Mouse (Mus musculus) megakaryocyte, embryonic 14.5 days (primary cell): ENCODE data around the gene Slc25a13.

ENCODE experiments used
- FLI1 ChIP-seq: IDR thresholded peaks from 2 replicates; pipeline ENCODE4 v1.6.1; 2012; ENCODE audit warnings: low read length, inconsistent platforms, mixed read lengths
- GATA1 ChIP-seq: IDR thresholded peaks from 3 replicates; pipeline ENCODE4 v1.6.1; 2012; ENCODE audit warnings: mixed read lengths, low read length, inconsistent platforms, borderline replicate concordance

GRCm38 (mm10) chr6:6091016-6091415 is 126.0 kb downstream of the Slc25a13 start:
- TF ChIP-seq GATA1 (no peak), FLI1 (no peak)
